Mouse (Mus musculus) thymus, adult 2 months (tissue): ENCODE measurements at regions not wholly inside any gene's neighbourhood (a gene's known extent, or its start where the extent isn't known, plus 50 kb on each side); places are given as distances from the start of the nearest gene placed in this dataset.

Source experiments
- CTCF ChIP-seq: fragments of 200-500 bp; IDR thresholded peaks from 2 replicates; pipeline ENCODE4 v1.5.1; 2012; ENCODE audit warnings: mild to moderate bottlenecking, control low read depth, low read length, moderate library complexity, borderline replicate concordance; ENCODE audit not compliant: control insufficient read depth, poor library complexity, insufficient read depth; ENCODE audit errors: extremely low read depth
- POLR2A ChIP-seq: fragments of 200-500 bp; IDR thresholded peaks from 2 replicates; pipeline ENCODE4 v1.6.1; 2012; ENCODE audit warnings: mild to moderate bottlenecking, low read length, control low read depth, moderate library complexity; ENCODE audit not compliant: control insufficient read depth, poor library complexity, insufficient read depth; ENCODE audit errors: extremely low read depth

DNA sequence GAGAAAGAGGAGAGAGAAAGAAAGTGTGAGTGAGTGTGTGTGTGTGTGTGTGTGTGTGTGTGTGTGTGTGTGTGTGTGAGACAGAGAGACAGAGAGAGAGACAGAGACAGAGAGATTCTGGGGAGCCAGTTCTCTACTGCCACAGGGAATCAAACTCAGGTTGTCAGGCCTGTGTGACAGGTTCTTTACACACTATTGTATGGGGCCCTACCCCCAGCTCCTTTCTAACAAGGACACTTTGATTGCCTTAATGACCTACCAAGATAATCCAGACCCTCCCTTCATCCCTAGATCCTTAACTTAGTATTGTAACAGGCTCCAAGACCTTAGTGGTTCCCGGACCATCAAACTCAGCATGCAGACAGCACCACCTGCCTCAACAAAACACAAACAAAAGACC, 53.9 kb upstream of the Map4k3 start:
- TF ChIP-seq CTCF = no peak
- TF ChIP-seq POLR2A = no peak
